Mouse (Mus musculus): ENCODE results near the gene Nbeal2.

DNA sequence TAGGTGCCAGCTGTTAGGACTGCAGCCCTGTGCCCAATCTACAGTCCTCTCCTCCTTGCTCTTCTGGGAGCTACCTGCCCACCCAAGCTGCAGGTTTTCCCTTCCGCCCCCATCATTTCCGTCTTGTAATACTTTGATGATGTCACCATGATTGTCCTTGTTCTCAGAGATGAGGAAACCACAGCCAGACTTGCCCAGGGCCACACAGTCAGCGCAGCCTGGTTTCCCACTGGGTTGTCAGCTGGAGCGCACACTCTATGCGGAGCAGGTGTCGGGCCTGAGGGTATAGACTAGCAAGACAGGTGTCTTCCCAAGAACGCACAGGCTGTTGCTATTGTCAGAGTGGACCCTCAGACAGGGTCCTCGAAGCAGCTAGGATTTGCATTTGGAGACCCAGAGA, 31.2 kb upstream of the Nbeal2 start:
- no peak for TF ChIP-seq CTCF (IDR thresholded peaks at IDR 0.05; ENCODE audit: low read depth)
- no peak for TF ChIP-seq EP300 (optimal IDR thresholded peaks at IDR 0.05)
